Mouse (Mus musculus): ENCODE measurements at regions not wholly inside any gene's neighbourhood (a gene's known extent, or its start where the extent isn't known, plus 50 kb on each side); places are given as distances from the start of the nearest gene placed in this dataset.

DNA sequence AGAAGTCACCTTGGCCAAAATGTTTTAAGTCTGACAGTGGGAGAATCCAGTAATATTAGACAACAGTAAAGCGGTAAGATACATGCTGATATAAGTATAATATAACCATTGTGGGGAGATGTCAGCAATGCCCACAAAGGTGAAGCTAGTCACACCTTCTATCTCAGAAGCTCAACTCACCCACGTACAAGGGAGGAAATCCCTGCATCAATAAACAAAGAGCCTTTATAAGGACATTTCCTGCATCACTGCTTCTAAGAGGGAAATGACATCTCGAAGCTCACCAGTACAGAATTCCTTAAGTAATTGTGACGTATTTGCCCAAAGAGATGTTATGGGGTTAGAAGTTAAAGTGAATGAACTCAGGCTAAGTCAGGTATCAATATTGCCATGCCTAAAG, 186.3 kb upstream of the Lpp start:
- Histone ChIP-seq H3K27me3 (replicated peaks) (no peaks in the 10 kb centered on the region), H3K36me3 (no peaks in the 10 kb centered on the region), H3K4me1 (replicated peaks) (no peaks in the 10 kb centered on the region), H3K27ac (no peak overlapping the region), H3K9me3 (no peaks in the 10 kb centered on the region), H3K9ac (no peak overlapping the region), H3K4me3 (replicated peaks) (no peak overlapping the region), H3K4me2 (replicated peaks) (no peak overlapping the region)
- no peak for ATAC-seq
- WGBS, result 58% methylated on average over 4 of the region's 4 CpGs

DNA sequence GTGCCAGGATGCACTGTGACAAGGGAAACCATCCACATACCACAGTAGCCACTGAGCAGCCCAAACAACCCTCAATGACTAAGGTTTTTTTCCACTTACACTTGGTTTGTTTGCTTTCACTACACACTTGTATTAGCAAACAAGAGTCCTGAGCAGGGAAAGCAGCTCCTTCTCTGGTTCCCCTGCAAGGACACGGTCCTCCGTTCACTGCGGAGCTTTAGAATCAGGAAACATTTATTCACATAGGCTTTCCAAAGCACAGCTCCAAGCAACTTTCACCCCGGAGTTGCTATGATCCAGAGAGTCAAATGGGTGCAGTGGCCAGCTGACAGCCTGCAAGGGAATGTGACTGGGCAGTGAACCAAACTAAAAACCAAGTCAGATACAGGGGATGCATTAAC, 186.8 kb upstream of the Lpp start:
- no peaks in the 10 kb centered on the region for H3K4me1 ChIP-seq (replicated peaks)
- no peaks in the 10 kb centered on the region for H3K27me3 ChIP-seq (replicated peaks)
- H3K9me3 ChIP-seq, result no peaks in the 10 kb centered on the region
- H3K27ac ChIP-seq, result no peak overlapping the region
- H3K4me2 ChIP-seq (replicated peaks), result no peak overlapping the region
- no peak for ATAC-seq
- H3K9ac ChIP-seq, result no peak overlapping the region
- H3K4me3 ChIP-seq (replicated peaks), result no peak overlapping the region
- H3K36me3 ChIP-seq, result no peaks in the 10 kb centered on the region
- WGBS, result 56% methylated on average over 4 of the region's 4 CpGs

DNA sequence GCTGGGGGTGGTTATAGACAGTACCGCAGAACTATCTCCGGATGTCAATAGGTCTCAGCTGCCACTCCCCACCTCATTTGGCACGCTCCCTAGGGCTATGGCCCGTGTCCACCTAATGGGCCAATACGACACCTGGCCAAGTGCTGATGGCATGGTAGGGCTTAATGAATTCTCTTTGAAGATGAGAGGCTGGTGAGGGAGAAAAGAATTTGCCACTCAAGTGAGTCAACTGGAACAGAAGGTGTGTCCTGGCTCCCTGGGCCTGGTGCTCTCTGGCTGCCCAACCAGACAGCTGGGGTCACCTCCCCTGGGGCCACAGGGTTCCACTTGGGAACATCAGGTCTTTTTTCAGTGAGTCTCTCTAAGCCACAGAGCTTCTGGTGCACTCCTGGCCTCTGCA, 187.7 kb upstream of the Lpp start:
- Histone ChIP-seq H3K9ac (no peak overlapping the region), H3K4me2 (replicated peaks) (no peak overlapping the region), H3K27me3 (replicated peaks) (no peaks in the 10 kb centered on the region), H3K36me3 (no peaks in the 10 kb centered on the region), H3K9me3 (no peaks in the 10 kb centered on the region), H3K4me3 (replicated peaks) (no peak overlapping the region), H3K4me1 (replicated peaks) (no peaks in the 10 kb centered on the region), H3K27ac (no peak overlapping the region)
- ATAC-seq, result no peak
- 79% methylated on average over 5 of the region's 5 CpGs for WGBS

DNA sequence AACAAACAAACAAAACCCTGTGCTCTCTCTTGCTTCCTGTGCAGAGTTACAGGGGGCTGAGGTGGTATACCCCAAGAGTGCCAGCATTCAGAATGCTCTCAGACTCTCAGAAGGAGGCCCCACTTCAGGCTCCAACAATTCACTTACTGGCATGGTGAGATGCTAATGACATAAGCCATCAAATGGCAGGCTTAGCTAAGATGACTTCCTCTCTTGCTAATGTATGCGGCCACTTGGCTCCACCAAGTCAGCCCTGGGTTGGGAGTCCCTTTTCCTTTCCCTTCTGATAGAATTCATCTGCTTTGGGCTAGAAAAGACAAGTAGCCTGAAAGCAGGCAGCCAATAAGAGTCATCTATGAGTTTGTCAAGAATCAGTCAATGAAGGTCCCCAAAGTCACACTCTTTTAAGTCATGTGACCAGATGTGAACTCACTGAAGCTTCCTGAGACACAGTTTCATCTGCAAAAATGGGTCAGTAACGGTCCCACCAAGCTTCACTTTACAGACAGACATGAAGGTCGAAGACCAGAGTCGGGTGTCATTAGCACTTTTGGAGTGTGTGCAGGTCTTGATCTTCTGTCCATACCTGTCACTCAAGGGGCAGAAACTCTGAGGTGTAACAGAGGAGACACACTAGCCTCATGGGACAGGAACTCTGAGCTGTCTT, 189.1 kb upstream of the Lpp start:
- H3K4me1 ChIP-seq (replicated peaks), result no peaks in the 10 kb centered on the region
- H3K36me3 ChIP-seq, result no peaks in the 10 kb centered on the region
- no peak for ATAC-seq
- H3K9me3 ChIP-seq, result no peaks in the 10 kb centered on the region
- H3K4me3 ChIP-seq (replicated peaks), result no peak overlapping the region
- no peak overlapping the region for H3K4me2 ChIP-seq (replicated peaks)
- H3K9ac ChIP-seq, result no peak overlapping the region
- 89% methylated on average over 4 of the region's 4 CpGs for WGBS
- H3K27me3 ChIP-seq (replicated peaks), result no peaks in the 10 kb centered on the region
- H3K27ac ChIP-seq, result no peak overlapping the region

DNA sequence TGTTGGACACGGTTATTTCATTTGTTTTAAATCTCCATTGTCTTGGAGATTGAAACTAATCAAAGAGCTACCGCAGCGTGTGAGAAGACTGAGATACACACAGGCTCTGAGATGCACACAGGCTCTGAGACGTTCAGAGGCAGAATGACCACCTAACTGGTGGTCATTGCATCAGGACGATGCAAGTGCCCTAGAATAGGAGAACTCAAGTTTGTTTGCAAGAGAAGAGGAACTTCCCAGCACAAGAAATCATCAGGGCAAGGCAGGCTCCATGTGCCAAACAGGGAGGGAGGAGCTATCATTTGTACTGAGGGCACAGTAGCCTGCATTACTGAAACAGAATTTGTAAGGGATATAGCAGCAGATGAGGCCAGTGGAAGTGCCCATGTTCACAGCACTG, 190.7 kb upstream of the Lpp start:
- Histone ChIP-seq H3K9me3 (no peaks in the 10 kb centered on the region), H3K27me3 (replicated peaks) (no peaks in the 10 kb centered on the region), H3K36me3 (no peaks in the 10 kb centered on the region), H3K4me2 (replicated peaks) (no peak overlapping the region), H3K4me3 (replicated peaks) (no peak overlapping the region), H3K27ac (no peak overlapping the region), H3K4me1 (replicated peaks) (no peaks in the 10 kb centered on the region), H3K9ac (no peak overlapping the region)
- ATAC-seq, result no peak
- 87% methylated on average over 5 of the region's 5 CpGs for WGBS

DNA sequence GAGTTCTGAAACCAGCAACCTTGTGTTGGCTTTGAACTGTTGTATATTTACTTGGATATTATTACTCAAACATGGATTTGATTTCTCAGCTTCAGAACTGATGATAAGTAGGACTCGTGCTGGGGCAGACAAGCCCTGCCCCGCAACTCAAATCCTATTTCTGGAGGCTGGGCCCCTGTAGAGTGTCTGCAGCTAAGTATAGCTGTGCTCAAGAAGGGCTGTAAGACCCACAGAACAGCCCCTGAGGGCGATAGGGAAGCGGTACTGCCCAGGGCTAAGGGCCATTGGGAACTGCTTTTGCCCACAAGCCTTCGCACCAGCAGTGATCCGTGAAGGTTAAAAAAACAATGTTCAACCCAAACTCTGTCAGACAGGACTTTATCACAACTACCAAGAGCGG, 191.9 kb upstream of the Lpp start:
- Histone ChIP-seq H3K4me3 (replicated peaks) (no peak overlapping the region), H3K4me2 (replicated peaks) (no peak overlapping the region), H3K9ac (no peak overlapping the region), H3K4me1 (replicated peaks) (no peaks in the 10 kb centered on the region), H3K27ac (no peak overlapping the region), H3K36me3 (no peaks in the 10 kb centered on the region), H3K27me3 (replicated peaks) (no peaks in the 10 kb centered on the region), H3K9me3 (no peaks in the 10 kb centered on the region)
- WGBS, result 85% methylated on average over 7 of the region's 7 CpGs
- ATAC-seq, result no peak

DNA sequence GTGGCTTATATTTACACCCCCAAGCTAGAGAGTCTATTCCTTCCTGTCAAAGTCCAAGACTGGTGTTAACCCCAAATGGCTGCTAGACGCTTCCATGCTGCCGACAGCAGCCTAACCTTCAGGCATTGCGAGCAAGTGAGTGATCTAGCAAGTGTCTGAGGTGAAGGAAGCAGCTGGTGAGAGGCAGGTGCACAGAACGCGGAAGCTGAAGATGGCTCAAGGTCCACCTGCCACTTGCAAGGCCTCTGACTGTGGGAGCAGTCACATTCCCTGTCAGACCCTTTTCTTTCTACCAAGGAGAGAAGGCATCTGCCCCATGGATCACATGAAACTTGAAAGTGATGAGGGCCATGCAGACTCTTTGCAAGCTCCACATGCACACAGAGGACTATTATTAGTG, 193.1 kb upstream of the Lpp start:
- Histone ChIP-seq H3K4me3 (replicated peaks) (no peak overlapping the region), H3K27ac (peak overlapping the region; percentile 36; the same call in 1 of the 2 replicates), H3K36me3 (no peaks in the 10 kb centered on the region), H3K9me3 (no peaks in the 10 kb centered on the region), H3K4me1 (replicated peaks) (no peaks in the 10 kb centered on the region), H3K27me3 (replicated peaks) (no peaks in the 10 kb centered on the region), H3K9ac (no peak overlapping the region), H3K4me2 (replicated peaks) (no peak overlapping the region)
- WGBS, result 71% methylated on average over 5 of the region's 5 CpGs
- peak; percentile 89 for ATAC-seq

DNA sequence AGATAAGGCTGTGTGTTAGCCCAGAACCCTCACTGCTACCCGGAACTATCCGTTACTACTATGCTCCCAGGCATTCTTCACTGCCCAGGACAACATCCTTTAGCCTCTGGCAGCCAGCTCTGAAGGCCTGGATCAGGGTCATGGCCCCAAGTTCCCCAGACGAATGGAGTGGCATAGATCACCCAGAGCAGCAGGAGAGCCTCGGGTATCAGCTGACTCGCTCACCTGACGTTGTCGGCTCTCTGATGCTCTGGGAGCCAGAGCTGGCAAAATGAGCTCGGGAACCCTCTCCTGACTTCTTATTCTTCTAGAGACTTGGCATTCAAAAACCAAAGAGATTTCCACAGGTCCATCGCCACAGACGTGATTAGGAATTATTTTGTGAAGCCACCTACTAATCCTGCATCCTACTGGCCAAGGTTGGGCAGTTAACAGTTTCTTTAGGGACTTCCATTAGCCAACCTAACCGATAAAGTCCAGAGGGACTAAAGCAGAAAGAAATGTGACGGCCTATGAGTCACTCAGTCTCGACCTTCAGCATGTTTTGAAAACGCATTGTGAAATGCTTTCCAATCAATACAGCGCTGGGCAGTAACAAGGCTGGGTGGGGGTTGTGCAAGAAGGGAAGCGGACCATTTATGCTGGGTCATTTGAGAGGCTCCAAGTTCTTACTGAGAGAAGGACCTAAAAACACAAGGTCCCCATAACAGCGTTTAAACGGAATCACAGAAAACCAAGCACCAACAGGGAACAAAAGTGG, 193.7 kb upstream of the Lpp start:
- Histone ChIP-seq H3K4me1 (replicated peaks) (no peaks in the 10 kb centered on the region), H3K27ac (peak overlapping the region; percentile 17; the same call in 1 of the 2 replicates), H3K4me3 (replicated peaks) (no peak overlapping the region), H3K36me3 (no peaks in the 10 kb centered on the region), H3K9ac (no peak overlapping the region), H3K9me3 (no peaks in the 10 kb centered on the region), H3K27me3 (replicated peaks) (no peaks in the 10 kb centered on the region), H3K4me2 (replicated peaks) (no peak overlapping the region)
- WGBS, result 73% methylated on average over 18 of the region's 18 CpGs
- peak; percentile 93 for ATAC-seq

DNA sequence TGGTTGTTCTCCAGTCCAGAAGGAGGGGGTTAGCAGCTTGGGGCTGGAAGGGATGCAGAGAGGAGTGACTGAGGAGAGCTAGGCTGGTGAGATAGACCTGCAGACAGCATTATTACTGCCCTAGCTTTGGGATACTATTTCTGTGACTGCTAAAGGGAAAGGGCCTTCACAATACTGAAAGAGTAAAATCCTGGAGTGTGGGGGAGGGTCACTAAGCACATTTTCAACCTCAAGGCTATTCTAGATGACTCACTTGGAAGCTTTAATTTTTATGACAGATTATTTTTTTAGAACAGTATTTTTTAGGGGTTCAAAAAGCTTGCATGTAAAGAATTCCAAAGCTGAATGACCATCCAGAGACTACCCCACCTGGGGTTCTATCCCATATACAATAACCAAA, 195.0 kb upstream of the Lpp start:
- no peak overlapping the region for H3K4me2 ChIP-seq (replicated peaks)
- no peak overlapping the region for H3K27ac ChIP-seq
- no peak for ATAC-seq
- no peaks in the 10 kb centered on the region for H3K36me3 ChIP-seq
- no peak overlapping the region for H3K9ac ChIP-seq
- H3K4me1 ChIP-seq (replicated peaks), result no peaks in the 10 kb centered on the region
- no peak overlapping the region for H3K4me3 ChIP-seq (replicated peaks)
- H3K27me3 ChIP-seq (replicated peaks), result no peaks in the 10 kb centered on the region
- no peaks in the 10 kb centered on the region for H3K9me3 ChIP-seq

DNA sequence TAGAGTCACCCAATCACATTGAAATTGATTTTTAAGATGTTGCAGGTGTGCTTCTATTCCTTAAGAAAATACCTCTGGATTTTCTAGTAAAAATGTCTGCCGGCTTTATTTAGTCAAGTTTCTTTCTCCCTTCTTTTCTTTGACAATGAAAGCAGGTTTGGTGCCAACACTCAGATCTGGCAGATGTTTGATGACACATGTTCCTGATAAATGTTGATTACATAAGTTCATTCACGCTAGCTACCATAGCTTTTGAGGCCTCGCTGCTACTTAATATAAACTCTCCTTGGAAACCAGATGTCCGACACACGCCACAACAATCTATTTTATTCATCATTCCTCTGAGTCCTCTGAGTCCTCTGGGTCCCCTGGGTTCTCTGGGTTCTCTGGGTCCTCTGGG, 195.7 kb upstream of the Lpp start:
- no peak overlapping the region for H3K9ac ChIP-seq
- H3K9me3 ChIP-seq, result no peaks in the 10 kb centered on the region
- H3K27ac ChIP-seq, result no peak overlapping the region
- H3K4me1 ChIP-seq (replicated peaks), result no peaks in the 10 kb centered on the region
- no peaks in the 10 kb centered on the region for H3K36me3 ChIP-seq
- no peaks in the 10 kb centered on the region for H3K27me3 ChIP-seq (replicated peaks)
- 58% methylated on average over 5 of the region's 5 CpGs for WGBS
- no peak for ATAC-seq
- H3K4me3 ChIP-seq (replicated peaks), result no peak overlapping the region
- no peak overlapping the region for H3K4me2 ChIP-seq (replicated peaks)

DNA sequence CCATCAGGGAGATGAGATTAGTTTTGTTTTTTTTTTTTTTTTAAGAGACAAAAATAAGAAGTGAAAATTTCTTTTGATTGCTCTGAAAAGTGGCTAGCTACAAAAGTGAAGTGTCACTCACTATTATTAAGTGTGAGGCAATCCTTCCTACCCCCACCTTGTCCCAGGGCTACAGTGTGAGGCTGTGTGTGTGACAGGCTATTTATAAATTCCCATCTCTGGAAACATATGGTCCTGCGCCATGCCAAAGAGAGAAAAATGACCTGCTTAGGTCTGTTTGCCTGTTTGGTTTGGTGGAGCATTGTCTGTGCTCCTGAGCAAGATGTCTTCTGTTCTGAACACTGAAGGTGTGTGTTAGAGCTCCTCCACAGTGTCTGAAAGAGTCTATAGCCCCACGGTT, 199.4 kb upstream of the Lpp start:
- Histone ChIP-seq H3K9ac (no peak overlapping the region), H3K4me3 (replicated peaks) (no peak overlapping the region), H3K9me3 (no peaks in the 10 kb centered on the region), H3K36me3 (no peaks in the 10 kb centered on the region), H3K4me1 (replicated peaks) (no peaks in the 10 kb centered on the region), H3K27me3 (replicated peaks) (no peaks in the 10 kb centered on the region), H3K4me2 (replicated peaks) (no peak overlapping the region), H3K27ac (no peak overlapping the region)
- WGBS, result 74% methylated on average over 2 of the region's 2 CpGs
- ATAC-seq, result no peak

DNA sequence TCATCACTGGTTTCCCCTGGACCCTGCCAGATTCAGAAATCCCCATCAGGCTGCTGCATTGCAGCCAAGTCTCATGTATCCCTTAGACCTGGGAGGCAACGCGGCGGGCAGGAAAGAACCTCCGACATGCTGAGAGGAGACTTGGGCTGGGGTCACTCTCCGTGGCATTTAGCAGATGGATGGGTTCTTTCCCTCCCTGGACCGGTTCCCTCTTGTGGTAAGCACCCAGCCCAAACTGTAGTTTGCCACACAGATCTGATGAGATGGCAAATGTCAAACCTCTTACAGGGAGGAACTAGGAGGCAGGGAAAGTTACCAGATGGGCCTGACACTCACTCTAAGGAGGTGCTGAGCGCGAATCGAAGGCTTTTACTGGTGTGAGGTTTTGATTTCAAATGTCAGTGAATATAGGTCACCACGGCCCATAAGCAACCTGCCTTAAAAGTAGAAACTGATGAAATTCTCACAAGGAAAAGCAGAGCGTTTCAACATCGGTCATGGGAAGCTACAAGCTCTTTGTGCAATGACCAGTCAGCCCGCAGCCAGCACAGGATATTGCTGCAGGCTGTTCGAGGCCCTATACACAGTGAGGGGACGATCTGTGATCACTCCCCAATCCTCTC, 199.9 kb upstream of the Lpp start:
- no peak overlapping the region for H3K4me3 ChIP-seq (replicated peaks)
- H3K9ac ChIP-seq, result no peak overlapping the region
- no peak overlapping the region for H3K4me2 ChIP-seq (replicated peaks)
- ATAC-seq, result no peak
- WGBS, result 68% methylated on average over 15 of the region's 15 CpGs
- H3K27ac ChIP-seq, result no peak overlapping the region
- H3K4me1 ChIP-seq (replicated peaks), result no peaks in the 10 kb centered on the region
- no peaks in the 10 kb centered on the region for H3K27me3 ChIP-seq (replicated peaks)
- H3K9me3 ChIP-seq, result no peaks in the 10 kb centered on the region
- no peaks in the 10 kb centered on the region for H3K36me3 ChIP-seq

DNA sequence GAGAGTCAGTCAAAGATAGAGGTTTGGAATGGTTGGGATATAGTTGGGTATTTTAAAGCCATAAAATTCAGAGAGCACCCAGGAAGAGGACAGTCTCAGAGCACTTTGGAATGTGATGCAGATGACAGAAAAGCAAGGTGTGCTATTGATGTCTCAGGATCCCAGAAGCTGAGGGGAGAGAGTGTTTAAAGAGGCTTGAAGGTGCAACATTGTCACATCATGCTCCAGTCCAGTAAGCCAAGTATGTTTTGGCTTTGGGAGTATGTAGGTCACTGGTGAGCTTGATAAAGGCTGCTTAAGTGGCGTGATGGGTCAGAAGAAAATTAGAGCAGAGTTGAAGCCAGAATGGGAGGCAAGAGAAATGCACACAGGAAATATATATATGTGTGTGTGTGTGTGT, 201.3 kb upstream of the Lpp start:
- WGBS, result 89% methylated on average over 1 of the region's 1 CpGs
- no peak for ATAC-seq
- no peaks in the 10 kb centered on the region for H3K4me1 ChIP-seq (replicated peaks)

More for the DNA sequence above, 201.3 kb upstream of the Lpp start:
- Histone ChIP-seq H3K9ac (no peak overlapping the region), H3K9me3 (no peaks in the 10 kb centered on the region), H3K36me3 (no peaks in the 10 kb centered on the region), H3K4me3 (replicated peaks) (no peak overlapping the region), H3K27ac (no peak overlapping the region), H3K27me3 (replicated peaks) (no peaks in the 10 kb centered on the region), H3K4me2 (replicated peaks) (no peak overlapping the region)
